Mouse (Mus musculus): Measurements from ENCODE around the gene Bsn.

DNA sequence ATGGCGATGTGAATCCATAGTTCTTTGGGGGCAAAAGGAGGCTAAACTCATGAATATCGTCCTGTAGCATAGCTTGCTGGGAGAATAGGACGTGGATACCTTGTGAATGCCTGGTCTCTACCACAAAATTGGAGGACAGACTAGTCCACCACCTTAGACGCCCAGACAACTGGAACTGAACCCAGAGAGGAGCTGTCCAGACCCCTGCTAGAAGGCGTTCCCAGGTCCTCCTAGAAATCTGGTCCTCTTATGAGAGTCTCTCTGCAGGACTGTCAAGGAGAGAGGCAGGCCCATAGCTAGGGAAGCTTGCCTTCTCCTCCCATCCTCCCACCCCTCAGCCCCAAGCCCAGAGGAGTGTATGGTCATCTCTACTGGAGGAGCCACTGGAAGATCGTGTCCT is 52.1 kb downstream of the Bsn start:
- TF ChIP-seq POLR2AphosphoS2 (IDR thresholded peaks at IDR 0.05; ENCODE audit: insufficient read length, low read depth) = no peak
- no peak for TF ChIP-seq POLR2A (IDR thresholded peaks at IDR 0.05; ENCODE audit: insufficient read length, low read depth)
- TF ChIP-seq TCF3 (IDR thresholded peaks at IDR 0.05; ENCODE audit: insufficient read length, low read depth) = no peak
- no peak for TF ChIP-seq MYOG (IDR thresholded peaks at IDR 0.05; ENCODE audit: control insufficient read depth in 1 of 3, insufficient read depth in 1 of 3, insufficient read length in 2 of 3, low read depth in 2 of 3)
- no peak for TF ChIP-seq E2F4 (IDR thresholded peaks at IDR 0.05; ENCODE audit: insufficient read depth)
- TF ChIP-seq TCF12 (IDR thresholded peaks at IDR 0.05; ENCODE audit: insufficient read depth, poor library complexity, severe bottlenecking) = no peak
- no peak for TF ChIP-seq MAX (IDR thresholded peaks at IDR 0.05; ENCODE audit: low read depth)
- TF ChIP-seq CEBPB (IDR thresholded peaks at IDR 0.05; ENCODE audit: insufficient read depth, poor library complexity, severe bottlenecking) = no peak
- no peak for TF ChIP-seq USF1 (IDR thresholded peaks at IDR 0.05; ENCODE audit: low read depth)
